Mouse (Mus musculus) gastrocnemius, postnatal 14 days (tissue): ENCODE measurements around the gene Kcne1. TPM values are rescaled to one million over a fixed set of nuclear protein-coding genes. Genes with fewer than 3 reads are reported as not detected.

Experiments used
- DNase-seq: peaks from one replicate; pipeline ENCODE4 v3.0.0; 2021; ENCODE audit warnings: mixed read lengths
- intact Hi-C: fragments of 180-260 bp; cut with DNase I; formaldehyde crosslinking; loops from one replicate; pipeline ENCODE4 v1.15.1; 2025; ENCODE audit warnings: low total_unique reads
- total RNA-seq, 2 experiments: library from RNA; stranded (reverse); gene quantifications; 2 replicates each; pipeline ENCODE4 v1.2.3; 2021

The Kcne1 gene
- total RNA-seq, 2 experiments from 2014 or later: not detected

DNA sequence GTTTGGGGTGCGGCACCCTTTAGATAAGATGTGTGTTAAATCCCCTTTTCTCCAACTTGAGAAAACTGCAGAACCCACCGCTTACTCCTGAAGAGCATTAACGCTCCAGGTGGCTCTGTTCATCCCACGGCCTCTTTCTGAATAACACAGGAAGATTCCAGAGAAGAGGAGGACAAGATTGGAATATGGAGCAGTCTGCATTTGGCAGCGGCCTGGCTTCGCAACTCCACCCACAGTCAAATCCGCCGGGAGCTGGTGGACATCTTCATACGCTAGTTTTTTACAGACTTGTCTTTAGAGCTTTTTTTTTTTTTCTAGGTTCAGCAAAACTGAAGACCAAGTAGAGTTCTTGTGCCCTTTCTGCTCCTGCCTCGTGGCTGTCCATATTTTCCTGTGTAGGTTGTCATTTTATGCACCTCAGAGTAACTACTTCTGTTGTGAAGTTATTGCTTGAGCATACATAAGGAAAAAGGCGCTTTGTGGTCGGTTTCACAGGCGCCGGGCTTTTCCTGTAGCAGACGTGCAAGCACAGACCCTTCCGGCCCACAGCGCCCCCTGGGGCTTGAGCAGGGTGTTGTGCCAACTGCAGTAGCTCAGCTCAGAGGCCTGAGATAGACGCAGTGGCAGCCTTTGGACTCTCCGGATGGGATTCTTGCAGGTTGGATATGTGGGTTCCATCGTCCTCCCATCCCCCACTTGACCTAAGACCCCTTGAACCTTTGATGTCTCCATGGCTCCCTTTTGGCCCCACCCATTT lies 39.7 kb downstream of the Kcne1 start:
- peak; percentile 64 for DNase-seq
- intact Hi-C loops: no loop called here

DNA sequence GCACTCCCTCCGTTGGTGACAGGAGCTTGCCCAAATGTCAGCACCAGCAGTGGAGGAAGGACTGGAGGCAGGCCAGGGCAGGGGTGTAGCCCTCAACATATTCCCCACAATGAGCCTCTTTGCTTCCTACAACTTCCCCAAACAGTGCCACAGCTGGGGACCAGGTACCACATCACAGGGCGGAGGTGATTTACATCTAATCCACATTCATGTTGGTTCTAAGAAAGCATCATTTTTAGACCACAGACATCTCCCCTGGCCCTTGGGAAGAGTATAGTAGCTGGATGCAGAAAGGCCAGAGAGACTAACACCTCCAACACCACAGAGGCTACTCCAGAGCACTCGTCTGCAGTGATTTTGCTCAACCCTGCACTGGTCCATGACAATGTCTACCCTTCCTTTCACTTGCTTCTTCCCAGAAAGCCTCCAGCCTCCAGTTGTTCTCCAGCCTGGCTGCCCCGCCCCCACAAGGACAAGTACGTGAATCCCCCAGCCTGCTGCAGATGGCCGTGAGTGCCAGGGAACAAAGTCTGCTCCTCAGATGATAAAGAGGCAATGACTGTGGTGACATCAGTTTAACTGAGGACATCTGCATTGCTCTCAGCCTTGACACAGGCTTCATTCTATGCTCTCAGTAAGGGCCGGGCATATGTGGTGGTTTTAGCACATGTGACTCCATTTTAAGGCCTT lies 43.1 kb downstream of the Kcne1 start:
- no peak for DNase-seq
- intact Hi-C loops: no loop called here

GRCm38 (mm10) chr16:92313953-92314741 lies 45.1 kb downstream of the Kcne1 start:
- intact Hi-C loops: no loop called here
- DNase-seq: peak; percentile 38

DNA sequence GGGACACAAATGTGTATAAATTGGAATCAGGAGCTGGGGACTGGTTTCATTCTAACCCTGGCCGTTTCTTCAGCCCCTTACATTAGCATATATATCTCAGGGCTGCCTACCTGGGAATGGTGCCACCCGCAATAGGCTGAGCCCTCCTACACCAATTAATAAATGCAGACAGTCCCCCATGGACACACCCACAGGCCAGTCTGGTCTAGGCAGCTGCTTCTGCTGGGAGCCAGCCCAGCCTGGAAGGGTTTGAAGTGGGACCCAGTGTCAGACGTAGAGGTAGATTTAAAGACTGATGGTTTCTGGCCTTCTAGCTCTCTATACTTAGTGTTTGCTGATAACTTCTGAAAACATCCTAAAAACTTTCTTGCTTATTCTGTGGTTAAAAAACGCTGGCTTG lies 50.1 kb downstream of the Kcne1 start:
- intact Hi-C loops: no loop called here
- DNase-seq: no peak

DNA sequence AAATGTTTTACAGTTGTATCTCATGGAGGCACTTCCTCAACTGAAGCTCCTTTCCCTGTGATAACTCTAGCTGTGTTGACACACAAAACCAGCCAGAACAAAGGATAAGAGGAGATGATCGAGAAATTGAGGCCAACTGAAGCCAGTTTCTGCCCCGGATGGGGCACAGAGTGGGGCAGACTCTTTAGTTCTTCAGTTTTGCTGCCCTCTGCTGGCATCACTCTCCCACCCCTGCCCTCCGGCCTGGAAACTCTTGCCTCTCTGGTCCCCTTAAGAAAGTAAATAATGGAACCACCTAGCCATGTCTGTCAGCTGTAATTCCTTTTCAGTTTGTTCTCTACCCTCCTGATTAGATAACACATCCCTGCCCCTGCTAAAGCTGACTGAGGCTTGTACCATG lies 51.3 kb downstream of the Kcne1 start:
- intact Hi-C loops: no loop called here

DNA sequence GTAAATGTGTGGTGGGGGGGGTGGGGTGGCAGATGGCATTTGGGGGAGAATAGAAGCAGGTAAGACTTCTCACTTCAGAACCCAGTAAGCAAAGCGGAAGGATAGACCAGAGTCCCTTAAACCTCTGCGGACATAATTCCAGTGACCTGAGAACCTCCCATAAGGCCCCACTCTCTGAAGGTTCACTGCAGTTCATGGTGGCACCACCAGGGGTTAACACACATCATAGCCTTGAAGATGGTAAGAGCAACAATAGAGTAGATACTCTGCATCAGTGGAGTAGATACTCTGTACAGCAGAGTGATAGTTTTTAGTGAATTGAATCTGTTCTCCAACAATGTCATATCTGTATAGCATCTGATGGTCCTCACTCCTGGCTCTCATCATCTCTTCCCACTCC lies 53.7 kb downstream of the Kcne1 start:
- no peak for DNase-seq
- intact Hi-C loops: no loop called here

More for the DNA sequence above, 51.3 kb downstream of the Kcne1 start:
- no peak for DNase-seq

DNA sequence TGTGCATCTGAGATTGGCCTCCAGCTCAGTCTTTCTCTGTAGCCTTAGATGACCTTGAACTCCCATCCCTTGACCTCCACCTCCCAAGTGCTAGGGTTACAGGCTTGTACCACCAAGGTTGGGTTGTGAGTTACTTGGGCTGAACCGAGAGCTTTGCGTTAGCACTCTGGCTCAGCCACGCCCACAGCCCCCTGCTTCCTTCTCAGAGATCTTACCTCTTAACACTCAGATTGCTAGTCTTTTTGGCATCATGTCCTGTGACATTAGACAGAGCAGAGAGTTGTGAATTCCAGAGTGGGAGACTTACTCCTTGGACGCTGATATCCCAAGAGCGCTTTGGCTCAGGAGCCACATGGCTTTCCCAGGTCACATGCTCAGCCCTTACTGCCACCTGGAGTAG lies 56.8 kb downstream of the Kcne1 start:
- no peak for DNase-seq
- intact Hi-C loops: no loop called here

GRCm38 (mm10) chr16:92301989-92302388 lies 57.3 kb downstream of the Kcne1 start:
- DNase-seq: peak; percentile 50
- intact Hi-C loops: no loop called here

DNA sequence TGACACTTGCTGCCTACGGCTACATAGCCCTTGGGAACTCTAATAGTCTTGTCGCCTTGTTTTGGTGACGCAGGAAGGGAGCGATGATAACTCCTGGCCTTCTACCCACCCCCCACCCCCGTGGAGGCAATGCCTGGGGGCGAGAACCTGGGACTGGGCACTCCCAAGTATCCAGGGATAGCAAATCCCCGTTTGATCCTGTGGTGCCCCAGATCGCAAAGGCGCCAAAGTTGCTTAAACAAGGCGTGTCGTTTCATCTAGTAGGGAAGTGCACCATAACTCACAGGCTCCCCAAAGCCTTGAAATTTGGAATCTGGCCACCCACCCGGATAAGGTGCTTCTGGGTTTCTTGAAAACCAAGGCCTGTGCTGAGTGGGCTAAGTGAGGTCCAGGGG lies 57.9 kb downstream of the Kcne1 start:
- intact Hi-C loops: no loop called here
- peak; percentile 26 for DNase-seq

DNA sequence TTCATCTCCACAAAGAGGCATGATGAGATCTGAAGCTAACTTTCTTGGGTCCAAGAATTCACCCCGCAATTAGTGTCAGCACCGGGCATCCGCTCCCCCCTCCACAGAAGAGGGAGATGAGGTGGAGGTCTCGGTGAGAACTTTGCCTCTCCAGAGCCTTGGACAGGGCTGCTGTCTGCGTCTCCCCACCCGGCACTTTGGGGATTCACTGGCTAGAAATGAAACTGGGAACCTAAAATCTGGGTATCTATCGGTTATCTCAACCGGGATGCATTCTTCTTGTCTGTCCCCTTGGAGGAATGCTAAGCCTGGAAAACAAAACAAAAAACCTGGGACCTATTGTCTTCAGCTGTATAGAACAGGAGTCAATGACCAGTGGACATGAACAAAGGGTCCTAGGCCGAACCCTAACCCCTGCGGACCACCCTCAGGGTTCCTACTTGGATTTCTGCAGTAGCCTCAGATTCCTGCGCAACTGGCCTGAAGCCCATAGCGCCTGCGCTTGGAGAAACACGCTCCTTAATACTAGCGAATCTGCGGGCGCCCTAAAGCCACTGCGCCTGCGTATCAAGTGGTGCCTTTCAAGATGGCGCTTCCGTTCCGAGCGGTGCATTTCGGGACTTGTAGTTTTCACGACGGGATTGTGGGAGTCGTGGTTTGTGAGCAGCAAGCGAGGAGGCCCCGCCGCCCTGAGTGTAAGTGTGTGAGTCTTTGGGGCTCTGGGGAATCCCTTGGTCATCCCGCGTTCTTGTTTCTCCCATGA lies 58.4 kb downstream of the Kcne1 start, which contains the start of gene Smim11:
Smim11 (plus strand) TSS at position 638 of the 763 bp plus-strand sequence.
- intact Hi-C loops: no loop called here
- DNase-seq: peak; percentile 92

Other genes with a start within 250 kb of the Kcne1 start
- not detected for gene Kcne2, start 67.1 kb downstream of the Kcne1 start, total RNA-seq
- gene Smim11, start 58.2 kb downstream of the Kcne1 start, total RNA-seq: 10 to 100 TPM; 52.0 to 65.5 TPM
- gene Fam243, start 38.0 kb downstream of the Kcne1 start, total RNA-seq: not detected
- 10 to 100 TPM; 42.3 to 60.5 TPM for gene Rcan1, start 111.4 kb upstream of the Kcne1 start, total RNA-seq
- under 1 TPM in 1 of 2 experiments, not detected in 1; 0.08 TPM for gene Clic6, start 126.3 kb upstream of the Kcne1 start, total RNA-seq